Mouse (Mus musculus) kidney, adult 2 months (tissue): Measurements from ENCODE around the gene Ncapd2.

Source experiments
- CTCF ChIP-seq: fragments of 200-500 bp; conservative IDR thresholded peaks from 2 replicates; pipeline ENCODE4 v1.5.1; 2011; ENCODE audit warnings: low read depth, mild to moderate bottlenecking, control low read depth, low read length, moderate library complexity, mixed read lengths; ENCODE audit not compliant: insufficient read depth, insufficient read length
- POLR2A ChIP-seq: fragments of 200-500 bp; IDR thresholded peaks from one replicate; pipeline ENCODE4 v1.6.1; 2011; ENCODE audit warnings: low read depth, low read length, control low read depth

DNA sequence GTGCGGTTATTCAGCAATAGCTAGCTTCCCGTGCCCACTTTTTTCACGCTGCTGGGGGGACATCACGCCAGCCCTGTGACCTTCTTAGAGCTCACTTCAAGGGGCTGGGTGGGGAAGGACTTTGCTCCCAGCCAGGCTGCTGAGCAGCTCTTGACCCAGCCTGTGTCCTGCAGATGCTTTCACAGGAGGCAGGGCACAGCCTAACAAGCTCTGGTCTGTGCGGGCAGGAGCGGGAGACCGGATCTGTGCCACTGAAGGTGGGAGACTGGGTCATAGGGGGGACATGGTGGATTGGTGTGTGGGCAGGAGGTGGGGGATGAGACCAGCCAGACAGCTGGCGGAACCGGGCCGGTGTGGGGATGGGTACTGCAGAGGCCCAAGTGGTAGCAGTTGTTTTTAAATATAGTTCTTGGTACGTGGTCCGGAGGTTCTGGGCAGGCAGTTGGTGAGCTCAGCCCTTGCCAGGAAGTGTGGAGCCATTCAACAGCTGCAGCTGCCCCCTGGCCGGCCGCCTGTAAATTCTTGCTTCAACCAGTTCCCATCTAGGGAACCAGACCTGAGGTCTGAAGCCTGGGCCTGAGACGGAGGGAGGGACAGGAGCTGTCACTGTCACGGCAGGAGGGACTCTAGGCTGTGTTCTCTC lies 42.5 kb downstream of the Ncapd2 start:
- TF ChIP-seq POLR2A (no peak), CTCF (no peak)
